Mouse (Mus musculus): Measurements from ENCODE around the gene Hdgf.

The Hdgf gene

DNA sequence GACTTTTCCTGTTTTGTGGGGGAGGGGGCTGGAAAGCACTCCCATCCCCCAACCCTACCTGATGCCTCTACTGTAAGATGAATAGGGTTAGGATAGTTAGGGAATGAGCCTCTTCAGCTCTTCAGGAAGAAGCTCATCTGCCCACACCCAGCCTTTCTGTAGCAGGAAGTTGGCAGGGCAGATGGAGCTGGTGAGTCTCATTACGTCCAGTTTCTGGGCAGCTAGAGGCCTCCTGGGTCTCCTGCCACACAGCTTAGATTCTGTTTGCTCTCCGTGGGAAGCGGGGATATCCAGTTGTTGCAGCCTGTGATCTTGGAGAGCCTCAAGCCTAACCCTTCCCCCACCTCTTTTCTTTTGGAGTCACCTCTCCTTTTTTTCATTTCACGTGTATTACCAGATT lies 3.8 kb downstream of the Hdgf start:
- no peak for DNase-seq (ENCODE audit: low spot score)

- DNase-seq (ENCODE audit: low spot score), result peak; percentile 93
Observed at GRCm38 (mm10) chr3:87910573-87911141, 4.5 kb downstream of the Hdgf start.

- no peak for DNase-seq (ENCODE audit: low spot score)
Observed at GRCm38 (mm10) chr3:87913491-87913890, 7.4 kb downstream of the Hdgf start.

- no peak for DNase-seq (ENCODE audit: low spot score)
Observed at GRCm38 (mm10) chr3:87913891-87914290, 7.8 kb downstream of the Hdgf start.

DNA sequence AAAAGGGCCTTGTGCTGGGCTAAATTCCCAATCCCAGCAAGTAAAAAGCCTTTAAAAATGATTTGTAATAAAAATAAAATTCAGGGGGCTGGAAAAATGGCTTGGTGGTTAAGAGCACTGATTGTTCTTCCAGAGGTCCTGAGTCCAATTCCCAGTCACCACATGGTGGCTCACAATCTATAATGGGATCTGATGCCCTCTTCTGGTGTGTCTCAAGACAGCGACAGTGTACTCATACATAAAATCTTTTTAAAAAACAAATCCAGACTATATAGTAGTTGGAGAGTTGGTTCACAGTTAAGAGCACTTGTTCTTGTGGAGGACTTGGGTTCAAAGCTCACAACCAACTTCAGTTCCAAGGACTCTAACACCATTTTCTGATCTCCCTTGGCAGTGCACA lies 10.9 kb downstream of the Hdgf start:
- DNase-seq (ENCODE audit: low spot score), result no peak

GRCm38 (mm10) chr3:87918551-87918950 lies 12.4 kb downstream of the Hdgf start:
- DNase-seq (ENCODE audit: low spot score), result no peak

DNA sequence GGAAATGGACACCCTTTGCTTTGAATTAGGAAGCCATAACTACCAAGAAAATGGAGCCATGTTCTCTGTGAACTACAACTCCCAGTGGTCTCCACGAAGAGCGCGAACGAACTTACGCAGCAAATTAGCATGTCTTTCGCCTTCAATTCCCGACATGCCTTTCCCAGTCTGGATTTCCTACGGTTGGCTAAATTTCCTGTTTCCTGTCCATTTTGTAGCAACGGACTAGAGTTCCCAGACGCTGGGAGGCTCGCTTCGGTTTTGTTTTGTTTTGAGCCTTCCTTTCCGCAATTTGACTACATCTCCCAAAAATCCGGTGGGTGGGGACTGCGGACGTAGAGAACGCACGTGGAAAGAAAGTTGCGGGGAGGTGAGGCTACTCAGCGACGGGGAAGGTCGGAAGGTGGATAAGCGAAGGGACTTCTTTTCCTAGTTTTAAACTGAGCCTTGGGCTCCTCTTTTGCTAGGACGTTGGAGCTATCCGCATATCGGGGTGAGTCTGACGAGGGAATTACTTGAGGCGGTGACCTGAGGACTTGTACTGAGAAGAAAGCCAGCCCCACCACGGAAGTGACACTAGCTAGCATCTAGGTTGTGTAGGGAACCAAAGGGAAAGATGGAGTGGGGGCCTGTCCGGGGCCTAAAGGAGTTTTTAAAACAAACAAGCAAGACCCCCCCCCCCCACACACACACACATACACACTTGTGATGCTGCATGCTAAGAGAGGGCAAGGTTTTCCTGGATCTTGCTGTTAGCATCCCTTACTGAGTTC lies 13.4 kb downstream of the Hdgf start, which contains the start of gene Mrpl24:
Gene Mrpl24, plus strand, starts transcription at position 171 of the 773 bp plus-strand sequence.
- DNase-seq (ENCODE audit: low spot score), result peak; percentile 38

DNA sequence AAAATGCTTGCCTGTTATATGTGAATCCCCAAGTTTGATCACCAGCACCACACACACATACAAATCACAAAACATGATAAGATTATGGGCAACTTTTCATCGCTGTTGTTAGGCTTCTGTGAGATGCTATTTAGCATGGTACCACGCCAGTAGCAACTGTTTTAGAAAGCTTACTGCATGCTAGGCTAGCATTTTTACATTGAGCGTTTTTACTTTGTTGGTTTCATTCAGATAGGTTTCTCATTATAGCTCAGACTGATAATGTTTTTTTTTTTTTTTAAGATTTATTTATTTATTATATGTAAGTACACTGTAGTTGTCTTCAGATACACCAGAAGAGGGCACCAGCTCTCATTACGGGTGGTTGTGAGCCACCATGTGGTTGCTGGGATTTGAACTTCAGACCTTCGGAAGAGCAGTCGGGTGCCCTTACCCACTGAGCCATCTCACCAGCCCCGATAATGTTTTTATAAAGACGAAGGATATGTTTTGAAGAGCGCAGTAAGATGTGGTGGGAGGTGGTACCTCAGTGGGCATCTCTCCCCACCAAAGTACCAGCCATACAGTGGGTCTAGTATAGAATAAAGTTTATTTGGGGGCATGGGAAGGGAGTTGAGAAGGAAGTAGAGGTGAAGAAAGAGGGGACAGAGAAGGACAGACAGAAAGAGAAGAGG lies 14.3 kb downstream of the Hdgf start:
- no peak for DNase-seq (ENCODE audit: low spot score)

- no peak for DNase-seq (ENCODE audit: low spot score)
Observed at GRCm38 (mm10) chr3:87924996-87925395, 18.9 kb downstream of the Hdgf start.

- no peak for DNase-seq (ENCODE audit: low spot score)
Observed at GRCm38 (mm10) chr3:87927452-87927851, 21.3 kb downstream of the Hdgf start.

DNA sequence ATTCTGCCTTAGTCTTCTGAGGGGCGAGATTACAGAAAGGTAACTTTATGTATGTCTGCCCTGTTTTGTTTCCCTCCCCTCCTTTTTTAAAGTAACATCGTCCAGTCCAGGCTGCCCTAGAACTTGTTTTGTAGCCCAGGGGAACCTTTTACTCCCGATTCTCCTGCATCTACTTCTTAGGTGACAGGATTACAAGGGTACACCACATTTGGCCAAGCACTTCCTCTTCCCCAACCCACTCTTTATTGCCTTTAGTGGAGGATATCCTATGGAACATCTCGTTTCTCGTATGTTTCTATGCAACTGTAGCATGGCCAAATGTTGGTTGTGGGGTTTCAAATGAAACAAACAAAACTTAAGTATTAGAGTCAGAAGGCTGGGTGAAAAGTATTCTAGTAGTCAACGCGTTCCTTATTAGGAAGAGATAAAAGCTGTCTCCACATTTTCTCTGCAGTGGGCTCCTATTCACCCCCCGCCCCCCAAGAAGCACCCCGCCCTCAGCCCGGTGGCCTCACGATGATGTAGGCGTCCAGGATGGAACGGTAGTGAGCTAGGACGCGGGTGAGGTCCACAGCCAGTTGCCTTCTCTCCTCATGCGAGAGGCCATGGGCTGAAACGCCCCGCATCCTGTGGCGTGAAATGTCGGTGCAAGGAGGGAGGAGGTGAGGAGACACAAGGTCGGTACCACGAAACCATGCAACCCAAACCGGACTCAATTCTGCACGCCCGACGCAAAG lies 23.4 kb downstream of the Hdgf start:
- no peak for DNase-seq (ENCODE audit: low spot score)

DNA sequence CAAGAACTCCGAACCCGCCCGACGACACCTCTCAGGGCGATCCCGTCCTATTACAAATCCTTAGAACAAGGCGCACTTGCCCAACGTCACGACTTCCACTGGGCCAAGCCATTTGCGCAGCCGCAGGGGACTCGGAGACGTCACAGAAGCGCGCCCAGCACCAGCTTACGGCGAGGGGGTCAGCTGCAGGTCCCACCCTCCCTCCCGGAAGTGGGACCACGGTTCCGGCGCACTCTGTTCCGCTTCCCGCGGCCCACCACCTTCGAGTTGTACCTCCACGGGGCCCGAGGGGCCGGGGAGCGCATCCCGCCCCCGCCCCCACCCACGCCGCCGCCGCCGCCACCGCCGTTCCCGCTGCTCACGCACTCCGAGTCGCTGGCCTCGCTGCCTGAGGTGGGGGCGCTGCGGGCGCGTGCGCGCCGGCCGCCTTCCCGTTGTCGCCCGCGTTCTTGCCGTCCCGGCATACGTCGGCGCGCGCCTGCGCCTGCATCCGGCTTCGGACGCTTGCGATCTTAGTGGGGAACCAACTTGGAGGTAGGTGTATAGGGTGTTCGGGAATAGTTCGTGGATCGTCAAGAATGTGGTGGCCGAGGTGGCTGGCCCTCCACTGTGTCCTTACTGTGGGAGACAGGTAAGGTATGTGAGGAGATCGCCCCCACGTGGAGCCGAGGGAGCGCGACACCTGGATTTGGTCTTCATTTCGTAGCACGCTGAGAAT lies 24.1 kb downstream of the Hdgf start, which contains the start of the genes Isg20l2 and Rrnad1:
Gene Isg20l2, plus strand, starts transcription at position 237 of the 718 bp plus-strand sequence.
Gene Rrnad1, minus strand, starts transcription at position 640 of the 718 bp plus-strand sequence.
- DNase-seq (ENCODE audit: low spot score), result peak; percentile 94

- no peak for DNase-seq (ENCODE audit: low spot score)
Observed at GRCm38 (mm10) chr3:87934026-87934425, 27.9 kb downstream of the Hdgf start.

GRCm38 (mm10) chr3:87934501-87934900 lies 28.4 kb downstream of the Hdgf start:
- DNase-seq (ENCODE audit: low spot score), result no peak

DNA sequence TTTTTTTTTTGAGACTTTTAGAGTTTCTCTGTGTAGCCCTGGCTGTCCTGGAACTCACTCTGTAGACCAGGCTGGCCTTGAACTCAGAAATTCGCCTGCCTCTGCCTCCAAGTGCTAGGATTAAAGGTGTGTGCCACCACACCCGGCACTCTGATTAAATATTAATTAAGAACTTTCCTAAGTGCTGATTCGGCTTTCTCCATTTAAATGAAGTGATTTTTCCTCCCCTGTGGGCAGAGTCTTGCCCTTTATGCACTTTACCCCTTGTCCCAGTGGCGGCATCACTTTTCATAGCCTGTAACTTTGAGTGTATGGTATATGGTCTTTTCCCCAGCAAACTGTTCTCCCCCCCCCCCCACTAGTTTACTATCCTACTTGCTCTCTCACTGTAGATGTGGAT lies 29.1 kb downstream of the Hdgf start:
- DNase-seq (ENCODE audit: low spot score), result no peak

DNA sequence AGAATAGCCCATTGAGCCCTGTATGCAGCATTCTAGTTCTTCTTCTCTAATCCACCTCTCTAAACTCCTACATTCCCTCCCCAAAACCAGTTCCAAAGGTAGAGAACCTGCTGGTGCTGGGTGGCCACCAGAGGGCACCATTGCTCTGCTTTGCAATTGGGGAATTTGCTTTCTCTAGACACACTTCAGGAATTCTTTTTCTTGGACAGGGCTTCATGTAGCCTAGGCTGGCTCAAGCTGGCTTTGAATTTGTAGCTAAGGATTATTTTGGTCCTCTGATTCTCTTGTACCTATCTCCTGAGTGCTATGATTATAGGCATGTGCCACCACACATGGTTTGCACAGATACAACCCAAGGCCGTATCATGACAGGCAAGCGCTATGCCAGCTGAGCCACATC lies 29.7 kb downstream of the Hdgf start:
- peak; percentile 88 for DNase-seq (ENCODE audit: low spot score)

DNA sequence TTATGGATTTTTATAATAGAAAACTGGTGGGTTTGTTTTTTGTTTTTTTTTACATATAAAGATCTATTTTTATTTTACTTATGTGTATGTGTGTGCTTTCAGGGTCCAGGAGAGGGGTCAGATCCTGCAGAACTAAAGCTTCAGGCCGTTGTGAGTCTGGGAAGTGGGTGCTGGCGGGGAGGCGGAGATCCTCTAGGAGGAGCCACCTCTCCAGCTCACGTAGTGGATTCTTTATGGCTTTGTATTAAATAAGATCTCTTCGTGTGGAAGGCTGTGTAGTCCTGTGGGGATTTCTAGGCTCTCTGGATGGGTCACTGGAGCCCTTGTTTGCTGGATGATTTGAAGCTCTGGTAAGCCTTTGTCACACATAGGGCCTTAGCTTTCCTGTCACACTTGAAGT lies 34.5 kb downstream of the Hdgf start:
- no peak for DNase-seq (ENCODE audit: low spot score)

GRCm38 (mm10) chr3:87942471-87942870 lies 36.4 kb downstream of the Hdgf start:
- no peak for DNase-seq (ENCODE audit: low spot score)

GRCm38 (mm10) chr3:87943586-87943985 lies 37.5 kb downstream of the Hdgf start:
- DNase-seq (ENCODE audit: low spot score), result no peak

- DNase-seq (ENCODE audit: low spot score), result no peak
Observed at GRCm38 (mm10) chr3:87944838-87945600, 38.9 kb downstream of the Hdgf start.
